Mouse (Mus musculus) olfactory bulb, adult 2 months (tissue): ENCODE results near the gene Afmid.

Experiments
- CTCF ChIP-seq: fragments of 200-500 bp; IDR thresholded peaks from 2 replicates; pipeline ENCODE4 v1.5.1; 2012; ENCODE audit warnings: low read depth, mild to moderate bottlenecking, low read length, moderate library complexity; ENCODE audit not compliant: insufficient read depth
- POLR2A ChIP-seq: fragments of 200-500 bp; IDR thresholded peaks from 2 replicates; pipeline ENCODE4 v1.6.1; 2012; ENCODE audit warnings: mild to moderate bottlenecking, low read depth, low read length, moderate library complexity; ENCODE audit not compliant: insufficient read depth

DNA sequence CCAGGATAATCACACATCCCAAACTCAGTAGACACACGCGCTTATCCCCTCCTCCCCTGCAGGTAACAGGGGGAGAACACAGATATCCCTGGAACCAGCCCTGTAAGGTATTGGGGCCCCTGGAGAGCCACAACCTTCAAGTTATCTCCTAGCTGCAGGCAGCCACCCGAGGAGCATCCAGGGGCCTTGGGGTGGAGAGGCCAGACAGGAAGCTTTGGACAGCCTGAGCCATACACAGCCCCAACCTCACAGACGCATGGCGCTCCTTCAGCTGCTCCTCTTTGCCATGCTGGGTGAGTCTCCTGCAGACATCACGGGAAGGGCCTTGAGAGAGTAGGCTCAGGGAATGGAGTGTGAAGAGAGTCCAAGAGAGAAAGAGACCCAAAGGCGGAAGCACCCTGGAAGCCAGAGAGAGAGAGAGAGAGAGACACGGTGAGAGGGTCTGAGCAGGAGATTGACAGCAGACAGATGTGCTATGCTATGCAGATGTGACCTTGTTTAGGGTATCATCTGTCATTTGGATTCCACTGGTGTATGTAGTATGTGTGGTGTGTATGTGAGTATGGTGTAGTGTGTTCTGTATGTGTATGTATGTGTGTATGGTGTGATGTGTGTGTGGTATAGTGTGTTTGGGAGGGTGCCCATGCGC, 28.1 kb upstream of the Afmid start, which contains the start of gene 6030468B19Rik:
- no peak for TF ChIP-seq POLR2A
- TF ChIP-seq CTCF = no peak
